Mouse (Mus musculus): ENCODE results near the gene Olfr488.
"Not testable (repeated sequence)": the region's sequence is repeated elsewhere in the genome, so short reads cannot be mapped to it uniquely, and the experiment has no call there.

Olfr488 gene

DNA sequence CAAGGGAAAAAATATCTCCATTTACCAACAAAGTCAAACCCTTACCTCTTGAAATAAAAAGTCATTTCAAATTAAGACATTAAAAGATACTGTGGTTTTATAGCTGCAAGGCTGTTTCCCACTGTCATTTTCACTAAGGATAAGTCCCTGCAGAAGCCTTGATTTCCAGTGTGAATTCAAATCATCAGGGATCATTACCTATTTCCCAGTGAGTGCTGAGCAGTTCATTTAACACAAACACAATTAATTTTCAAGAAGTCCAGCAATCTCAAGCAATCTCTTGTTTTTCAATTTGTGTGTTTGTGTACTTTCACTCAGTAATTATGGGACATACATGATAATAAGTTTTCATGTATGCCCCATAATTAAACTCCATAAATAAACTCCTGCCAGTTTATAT is at the start of gene Olfr488:
Gene Olfr488 (minus strand): TSS at position 101 of the 400 bp plus-strand sequence.
- DNase-seq (ENCODE audit: inconsistent age in 2 of 2, low spot score in 1 of 2) = no peak

GRCm38 (mm10) chr7:108288834-108289233 is 30.7 kb upstream of the Olfr488 start, which contains the start of gene Olfr490:
Gene Olfr490 (minus strand): TSS chr7:108288934.
- DNase-seq (ENCODE audit: inconsistent age in 2 of 2, low spot score in 1 of 2) = no peak

DNA sequence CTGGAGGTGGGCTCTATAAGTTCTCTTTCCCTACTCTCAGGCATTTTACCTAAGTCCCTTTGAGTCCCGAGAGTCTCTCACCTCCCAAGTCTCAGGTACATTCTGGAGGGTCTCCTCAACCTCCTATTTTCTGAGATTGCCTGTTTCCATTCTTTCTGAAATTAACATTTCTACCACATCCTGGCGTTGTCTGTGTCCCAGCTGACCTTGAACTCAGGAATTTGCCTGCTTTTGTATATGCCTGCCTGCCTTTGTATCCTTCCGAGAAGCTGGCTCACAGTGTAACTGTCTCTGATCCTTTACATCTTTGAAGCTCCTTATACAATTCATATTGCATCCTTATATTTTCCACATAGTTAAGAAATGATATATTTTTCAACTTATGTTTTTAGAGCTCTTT is 24.6 kb downstream of the Olfr488 start:
- no peak for DNase-seq (ENCODE audit: inconsistent age in 2 of 2, low spot score in 1 of 2)

GRCm38 (mm10) chr7:108214536-108214935 is 43.6 kb downstream of the Olfr488 start, which contains the start of gene Olfr487:
Gene Olfr487 (minus strand): TSS chr7:108214636.
- DNase-seq (ENCODE audit: inconsistent age in 2 of 2, low spot score in 1 of 2) = not testable (repeated sequence)

Measured in adrenal gland, adult (tissue).